Mouse (Mus musculus) heart, postnatal 25 days (tissue): ENCODE results near the gene Mib2. TPM values are rescaled to one million over a fixed set of nuclear protein-coding genes. Genes with fewer than 3 reads are reported as not detected.
A peak's percentile ranks its signal among the peaks of the same experiment; 100 is the strongest.
"Not testable (repeated sequence)": the region's sequence is repeated elsewhere in the genome, so short reads cannot be mapped to it uniquely, and the experiment has no call there.

Experiments used
- DNase-seq: peaks from one replicate; pipeline ENCODE4 v3.0.0; 2022; ENCODE audit warnings: low spot score
- intact Hi-C: fragments of 180-260 bp; cut with DNase I; formaldehyde crosslinking; loops from one replicate; pipeline ENCODE4 v1.15.1; 2025
- total RNA-seq, 2 experiments: library from RNA; stranded (reverse); gene quantifications; 2 replicates each; pipeline ENCODE4 v1.2.3; 2021

Gene Mib2
- total RNA-seq, result 10 to 100 TPM; 23.0 to 28.0 TPM

- DNase-seq, result peak; percentile 94
- intact Hi-C loops, result loop anchor here (5.0 kb wide), 1 partner anchor 42 kb away; no protein-coding TSS in a partner anchor
Observed at GRCm38 (mm10) chr4:155668689-155669597, at the start of gene Mib2. TSS of gene Mib2 (minus strand) at chr4:155669198.

- intact Hi-C loops, result no loop called here
- no peak for DNase-seq
Observed at GRCm38 (mm10) chr4:155710521-155711252, 41.7 kb upstream of the Mib2 start.

- DNase-seq, result no peak
- intact Hi-C loops, result loop anchor here (5.0 kb wide), 1 partner anchor 227 kb away; no protein-coding TSS in a partner anchor
Observed at GRCm38 (mm10) chr4:155708988-155709387, 40.0 kb upstream of the Mib2 start.

- DNase-seq, result no peak
- intact Hi-C loops, result loop anchor here (5.0 kb wide), 1 partner anchor 226 kb away; no protein-coding TSS in a partner anchor
Observed at GRCm38 (mm10) chr4:155708582-155708981, 39.6 kb upstream of the Mib2 start.

GRCm38 (mm10) chr4:155705592-155705929 is 36.6 kb upstream of the Mib2 start:
- DNase-seq, result no peak
- intact Hi-C loops, result loop anchor here (1.0 to 5.0 kb wide), 2 partner anchors 83 to 223 kb away; no protein-coding TSS in a partner anchor

- DNase-seq, result peak; percentile 90
- intact Hi-C loops, result loop anchor here (1.0 to 5.0 kb wide), 2 partner anchors 83 to 223 kb away; no protein-coding TSS in a partner anchor
Observed at GRCm38 (mm10) chr4:155704721-155705591, 36.0 kb upstream of the Mib2 start, which contains the start of gene Ssu72. TSS of gene Ssu72 (plus strand) at chr4:155704800.

GRCm38 (mm10) chr4:155703425-155703929 is 34.5 kb upstream of the Mib2 start:
- no peak for DNase-seq
- intact Hi-C loops, result no loop called here

- intact Hi-C loops, result no loop called here
- DNase-seq, result no peak
Observed at GRCm38 (mm10) chr4:155700425-155700824, 31.4 kb upstream of the Mib2 start.

- intact Hi-C loops, result no loop called here
- DNase-seq, result no peak
Observed at GRCm38 (mm10) chr4:155696261-155697255, 27.6 kb upstream of the Mib2 start.

GRCm38 (mm10) chr4:155695531-155696062 is 26.6 kb upstream of the Mib2 start:
- no peak for DNase-seq
- intact Hi-C loops, result no loop called here

GRCm38 (mm10) chr4:155694482-155695401 is 25.7 kb upstream of the Mib2 start:
- intact Hi-C loops, result no loop called here
- DNase-seq, result peak; percentile 21

- intact Hi-C loops, result no loop called here
Observed at GRCm38 (mm10) chr4:155694111-155694481, 25.1 kb upstream of the Mib2 start, which contains the start of gene Fndc10. TSS of gene Fndc10 (plus strand) at chr4:155694342.

GRCm38 (mm10) chr4:155692421-155692820 is 23.4 kb upstream of the Mib2 start:
- intact Hi-C loops, result no loop called here
- DNase-seq, result no peak

More at GRCm38 (mm10) chr4:155694111-155694481, 25.1 kb upstream of the Mib2 start, which contains the start of gene Fndc10:
- peak; percentile 28 for DNase-seq

- intact Hi-C loops, result no loop called here
- DNase-seq, result no peak
Observed at GRCm38 (mm10) chr4:155690571-155691375, 21.8 kb upstream of the Mib2 start.

- DNase-seq, intact Hi-C loops: not testable (repeated sequence)
Observed at GRCm38 (mm10) chr4:155687764-155688163, 18.8 kb upstream of the Mib2 start.

- intact Hi-C loops, DNase-seq: not testable (repeated sequence)
Observed at GRCm38 (mm10) chr4:155683670-155684277, 14.8 kb upstream of the Mib2 start.
